Mouse (Mus musculus) erythroblast, embryonic 14.5 days (primary cell): ENCODE results near the gene Stx19. TPM values are rescaled to one million over a fixed set of nuclear protein-coding genes. Genes with fewer than 3 reads are reported as not detected.

Experiments
- H3K27me3 ChIP-seq: 2 replicates; pipeline ENCODE4 v1.6.1; 2012; ENCODE audit warnings: inconsistent platforms; ENCODE audit not compliant: control insufficient read depth
- H3K36me3 ChIP-seq: 2 replicates; pipeline ENCODE4 v1.6.1; 2012; ENCODE audit warnings: mild to moderate bottlenecking, inconsistent platforms; ENCODE audit not compliant: control insufficient read depth
- H3K4me1 ChIP-seq: 2 replicates; pipeline ENCODE4 v1.6.1; 2012; ENCODE audit warnings: inconsistent platforms; ENCODE audit not compliant: control insufficient read depth
- H3K4me3 ChIP-seq: replicated peaks from 2 replicates; pipeline ENCODE3; 2012; ENCODE audit warnings: moderate library complexity, mild to moderate bottlenecking, inconsistent platforms
- H3K9me3 ChIP-seq: 2 replicates; pipeline ENCODE4 v1.6.1; 2012; ENCODE audit warnings: low read length, inconsistent platforms, mixed read lengths; ENCODE audit not compliant: control insufficient read depth
- GATA1 ChIP-seq: IDR thresholded peaks from 2 replicates; pipeline ENCODE4 v1.6.1; 2012; ENCODE audit warnings: low read length, inconsistent platforms, mixed read lengths
- TAL1 ChIP-seq: IDR thresholded peaks from 3 replicates; pipeline ENCODE4 v1.6.1; 2012; ENCODE audit warnings: low read length, inconsistent platforms, mixed read lengths
- polyA plus RNA-seq: library from polyadenylated mRNA; stranded (reverse); fragments of >175 nt; gene quantifications from 2 replicates; pipeline ENCODE4 v1.2.3, GENCODE M21; 2012

The Stx19 gene
- polyA plus RNA-seq, result not detected in 2 replicates

DNA sequence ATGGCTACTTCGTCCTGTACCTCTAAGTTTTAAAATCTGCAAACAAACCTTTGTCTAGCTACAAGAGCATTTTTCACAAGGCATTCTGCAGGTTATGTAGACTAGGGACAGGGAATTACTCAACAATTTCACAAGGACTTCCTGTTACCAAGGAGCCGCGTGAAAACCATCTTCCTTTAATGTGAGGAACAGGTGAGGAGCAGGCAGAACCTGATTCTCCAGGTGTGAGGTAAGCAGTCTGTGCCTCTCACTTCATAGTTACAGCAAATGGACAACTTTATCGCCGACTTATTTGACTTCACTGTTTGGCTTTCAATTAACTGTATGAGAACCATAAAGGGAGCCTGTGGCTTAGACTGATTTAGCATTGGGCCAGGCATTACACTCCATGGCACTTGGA, at the start of gene Stx19:
Gene Stx19 (plus strand): TSS at position 186 of the 400 bp plus-strand sequence.
- Histone ChIP-seq H3K36me3 (no peaks in the 10 kb centered on the region), H3K4me1 (peaks cover 5% of the 10 kb centered on the region), H3K9me3 (no peaks in the 10 kb centered on the region), H3K27me3 (no peaks in the 10 kb centered on the region), H3K4me3 (no peak within 1 kb of the TSS)
- TF ChIP-seq TAL1, result no peak
- TF ChIP-seq GATA1, result no peak

DNA sequence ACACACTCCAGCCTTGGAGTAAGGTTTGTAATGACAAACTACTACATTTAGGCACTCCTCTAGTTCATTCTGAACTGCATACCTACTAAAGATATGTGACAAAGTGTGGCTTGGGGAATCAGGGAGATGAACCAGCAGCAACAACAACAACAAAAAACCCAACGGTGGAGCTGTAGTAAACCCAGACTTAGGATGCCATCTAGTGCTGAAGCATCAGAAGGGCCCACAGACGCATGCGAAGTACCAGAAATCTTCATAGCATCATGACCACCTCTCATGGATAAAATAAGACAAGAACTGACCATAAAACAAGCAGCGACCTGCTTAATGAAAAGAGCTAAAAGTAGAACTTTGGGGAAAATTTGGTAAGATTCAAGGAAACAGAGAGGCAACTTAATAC, 41.0 kb upstream of the Stx19 start:
- no peaks in the 10 kb centered on the region for H3K4me1 ChIP-seq
- H3K36me3 ChIP-seq, result peaks cover 20% of the 10 kb centered on the region
- no peaks in the 10 kb centered on the region for H3K27me3 ChIP-seq
- no peaks in the 10 kb centered on the region for H3K9me3 ChIP-seq
- TF ChIP-seq TAL1 (no peak), GATA1 (no peak)
- H3K4me3 ChIP-seq, result no peak overlapping the region

DNA sequence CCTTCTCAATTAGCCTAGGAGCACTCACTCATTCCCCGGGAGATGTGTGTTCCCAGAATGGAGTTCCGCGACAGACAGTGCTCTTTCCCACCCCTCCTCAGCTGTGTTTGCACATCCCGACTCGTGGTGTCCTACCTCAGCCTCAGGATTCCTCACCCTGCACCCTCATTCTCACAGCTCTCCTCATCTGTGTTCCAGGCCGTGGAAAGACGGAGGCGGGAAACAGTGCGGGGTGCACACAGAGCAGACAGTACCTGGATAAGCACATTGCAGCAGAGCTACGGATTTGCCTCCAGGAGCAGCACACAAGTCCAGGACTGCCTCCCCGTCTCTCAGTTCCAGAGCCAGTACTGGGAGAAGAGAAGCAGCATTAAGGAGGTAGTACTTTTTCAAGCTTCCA, 38.4 kb upstream of the Stx19 start:
- H3K4me1 ChIP-seq, result no peaks in the 10 kb centered on the region
- no peaks in the 10 kb centered on the region for H3K27me3 ChIP-seq
- no peaks in the 10 kb centered on the region for H3K9me3 ChIP-seq
- H3K36me3 ChIP-seq, result peaks cover 16% of the 10 kb centered on the region
- TF ChIP-seq GATA1 (no peak), TAL1 (no peak)
- H3K4me3 ChIP-seq, result no peak overlapping the region

DNA sequence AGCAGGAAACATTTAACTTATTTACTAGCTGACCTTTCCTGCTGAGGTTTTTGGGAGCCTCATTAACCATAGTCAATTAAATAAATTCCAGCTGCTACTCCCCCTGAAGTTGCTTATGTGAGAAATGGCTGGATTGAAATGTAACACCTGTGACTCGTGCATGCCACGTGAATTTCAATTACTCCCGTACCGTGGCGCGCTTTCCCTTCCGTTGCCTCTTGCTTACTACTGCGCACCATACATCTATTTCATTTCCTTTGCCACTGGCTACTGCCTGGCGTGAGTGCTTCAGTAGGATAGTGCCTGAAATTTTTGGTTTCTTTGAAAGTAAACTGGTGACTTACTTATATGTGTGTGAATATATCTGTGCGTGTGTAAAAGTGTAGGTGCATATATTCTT, 36.2 kb upstream of the Stx19 start:
- TF ChIP-seq GATA1 (no peak), TAL1 (no peak)
- peaks cover 26% of the 10 kb centered on the region for H3K36me3 ChIP-seq
- no peaks in the 10 kb centered on the region for H3K4me1 ChIP-seq
- no peaks in the 10 kb centered on the region for H3K9me3 ChIP-seq
- no peaks in the 10 kb centered on the region for H3K27me3 ChIP-seq
- H3K4me3 ChIP-seq, result no peak overlapping the region

DNA sequence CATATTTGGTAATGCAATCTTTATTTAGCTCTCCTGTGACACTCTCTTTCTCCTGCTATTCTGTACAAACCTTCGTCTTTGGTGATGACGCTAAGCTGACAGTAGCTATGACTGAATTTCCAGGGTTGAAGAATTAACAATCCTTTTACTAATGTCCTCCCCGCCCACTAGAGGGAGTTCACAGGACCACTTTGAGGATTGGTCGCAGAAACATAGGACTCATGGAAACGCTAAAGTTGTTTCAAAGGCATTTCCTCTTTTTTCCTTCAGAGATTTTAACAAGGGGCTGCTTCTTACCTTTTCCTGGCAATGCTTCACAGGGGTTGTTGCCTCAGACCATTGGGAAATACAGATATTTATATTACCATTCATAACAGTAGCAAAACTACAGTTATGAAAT, 32.2 kb upstream of the Stx19 start:
- TF ChIP-seq TAL1 (no peak), GATA1 (no peak)
- no peak overlapping the region for H3K4me3 ChIP-seq
- H3K4me1 ChIP-seq, result peaks cover 19% of the 10 kb centered on the region
- H3K27me3 ChIP-seq, result no peaks in the 10 kb centered on the region
- H3K9me3 ChIP-seq, result no peaks in the 10 kb centered on the region
- H3K36me3 ChIP-seq, result peaks cover 25% of the 10 kb centered on the region

DNA sequence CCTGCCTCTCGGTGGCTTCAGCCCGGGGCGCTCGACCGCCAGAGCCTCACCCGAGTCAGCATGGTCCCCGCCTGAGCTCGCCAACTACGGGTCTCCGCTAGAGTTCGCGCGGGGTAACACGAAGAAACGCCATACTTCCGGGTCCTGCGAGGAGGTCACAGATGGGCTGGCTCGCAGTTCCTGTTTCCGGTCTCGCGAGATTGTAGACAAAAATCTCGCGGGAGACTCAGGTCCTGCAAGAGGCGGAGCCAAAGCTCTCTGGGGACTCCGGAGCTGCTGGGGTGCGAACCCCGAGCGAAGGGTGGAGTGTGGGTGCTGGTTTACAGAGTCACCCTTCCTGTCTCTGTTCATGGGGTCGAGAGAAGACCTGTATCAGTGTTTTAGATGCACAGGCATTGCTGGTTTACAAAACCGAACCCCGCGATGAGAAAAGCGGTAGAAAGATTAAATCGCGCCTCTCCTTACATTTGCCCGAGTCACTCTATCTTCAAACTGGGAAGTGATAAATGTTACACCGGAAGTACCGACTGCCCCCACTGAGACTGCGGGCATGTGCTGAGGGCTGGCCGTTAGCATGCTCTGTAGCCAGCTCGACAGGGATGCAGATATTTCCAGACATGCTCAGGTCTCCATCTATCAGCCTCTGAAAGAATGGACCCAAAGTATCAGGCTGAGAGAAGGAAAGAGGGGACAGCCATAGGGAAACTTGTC, 27.7 kb upstream of the Stx19 start, which contains the start of gene Nsun3:
Gene Nsun3 (minus strand): TSS at position 198 of the 711 bp plus-strand sequence.
- Histone ChIP-seq H3K27me3 (no peaks in the 10 kb centered on the region), H3K4me3 (peak within 1 kb of the TSS; percentile 88), H3K9me3 (no peaks in the 10 kb centered on the region), H3K4me1 (peaks cover 23% of the 10 kb centered on the region), H3K36me3 (peaks cover 17% of the 10 kb centered on the region)
- TF ChIP-seq GATA1 (no peak), TAL1 (no peak)

DNA sequence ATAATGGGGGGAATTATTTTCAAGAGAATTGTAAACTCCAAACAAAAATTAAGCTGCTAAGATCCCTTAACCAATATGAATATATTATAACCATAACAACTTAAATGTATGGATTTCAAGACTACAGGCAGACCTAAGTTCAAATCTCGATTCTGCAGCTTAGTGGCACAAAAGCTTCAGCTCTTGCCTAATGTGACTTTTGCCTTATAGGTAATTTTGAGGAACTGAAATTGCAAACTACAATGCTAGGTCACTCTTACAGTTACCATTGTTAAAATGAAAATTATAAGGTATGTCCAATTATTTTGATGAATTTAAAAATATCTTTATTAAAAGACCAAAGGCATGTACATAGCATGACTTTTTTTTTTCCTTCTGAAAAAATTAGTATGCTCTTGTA, 17.9 kb upstream of the Stx19 start:
- H3K4me3 ChIP-seq, result no peak overlapping the region
- H3K36me3 ChIP-seq, result peaks cover 6% of the 10 kb centered on the region
- no peak for TF ChIP-seq TAL1
- no peak for TF ChIP-seq GATA1
- H3K9me3 ChIP-seq, result no peaks in the 10 kb centered on the region
- no peaks in the 10 kb centered on the region for H3K27me3 ChIP-seq
- H3K4me1 ChIP-seq, result no peaks in the 10 kb centered on the region; the same call in 1 of the 2 replicates

DNA sequence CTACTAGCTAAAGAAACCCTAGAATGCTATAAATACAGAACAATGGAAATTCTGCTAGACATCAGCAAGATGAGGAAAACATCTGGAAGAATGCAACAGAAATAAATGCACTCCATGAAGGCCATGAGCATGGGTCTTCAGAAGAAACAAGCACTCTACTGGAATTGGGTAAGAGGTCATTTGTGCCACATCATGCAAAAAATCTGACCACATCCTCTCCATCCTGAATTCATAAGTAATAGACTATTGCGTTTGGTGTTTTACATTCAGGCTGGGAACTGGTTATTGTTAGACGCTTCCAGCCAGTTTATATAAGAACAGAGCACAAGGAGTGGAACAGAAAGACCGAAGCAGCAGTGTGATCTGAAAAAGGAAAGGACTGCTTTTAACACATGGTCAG, 15.7 kb upstream of the Stx19 start:
- no peaks in the 10 kb centered on the region for H3K27me3 ChIP-seq
- no peaks in the 10 kb centered on the region; the same call in 1 of the 2 replicates for H3K4me1 ChIP-seq
- peaks cover 8% of the 10 kb centered on the region for H3K36me3 ChIP-seq
- no peaks in the 10 kb centered on the region for H3K9me3 ChIP-seq
- H3K4me3 ChIP-seq, result no peak overlapping the region
- TF ChIP-seq GATA1 (no peak), TAL1 (no peak)

DNA sequence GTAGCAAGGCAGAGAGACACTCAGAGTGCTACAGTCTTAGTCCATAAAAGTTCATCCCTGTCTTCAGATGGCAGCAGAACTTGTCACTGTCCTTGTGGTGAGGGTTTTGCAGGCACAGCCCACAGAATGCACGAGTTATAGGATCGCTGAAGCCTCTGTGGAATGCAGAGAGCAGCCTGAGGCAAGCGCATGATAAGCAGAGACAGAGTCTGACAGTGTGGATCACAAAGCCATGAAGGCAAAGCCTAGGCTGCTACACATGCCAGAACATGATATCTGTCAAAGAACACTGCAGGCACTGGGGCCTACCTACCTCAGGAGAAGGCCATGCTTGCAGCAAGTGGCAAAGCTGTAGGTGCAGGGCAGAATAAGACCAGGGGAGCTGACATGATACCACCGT, 15.1 kb upstream of the Stx19 start:
- no peaks in the 10 kb centered on the region for H3K9me3 ChIP-seq

More for the DNA sequence above, 15.1 kb upstream of the Stx19 start:
- H3K4me1 ChIP-seq, result no peaks in the 10 kb centered on the region; the same call in 1 of the 2 replicates
- no peaks in the 10 kb centered on the region for H3K27me3 ChIP-seq
- TF ChIP-seq TAL1, result no peak
- no peak for TF ChIP-seq GATA1
- H3K36me3 ChIP-seq, result peaks cover 8% of the 10 kb centered on the region
- H3K4me3 ChIP-seq, result no peak overlapping the region
